Mouse (Mus musculus) brain, adult 2 months (tissue): ENCODE measurements around the gene Hand1.

Experiments
- DNase-seq: peaks from one replicate; pipeline ENCODE4 v3.0.0; 2011; ENCODE audit warnings: low read depth, low spot score

Gene Hand1

DNA sequence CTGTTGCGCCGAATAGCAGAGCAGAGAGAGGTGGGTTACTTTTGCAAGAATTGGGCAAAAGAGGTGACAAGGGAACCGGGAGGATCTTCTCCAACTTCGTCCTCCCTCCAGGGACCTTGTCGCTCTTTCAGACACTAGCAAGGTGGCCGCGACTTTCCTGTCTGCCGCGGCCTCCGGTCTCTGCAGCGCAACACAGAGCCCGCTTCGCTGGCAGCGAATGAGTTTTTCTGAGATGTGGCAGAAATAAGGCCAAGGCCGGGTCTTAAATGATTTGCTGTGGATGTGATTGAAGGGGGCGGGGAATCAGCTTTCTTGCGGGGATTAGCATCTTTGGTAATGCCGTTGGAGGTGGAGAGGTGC, 30.1 kb downstream of the Hand1 start:
- DNase-seq, result peak; percentile 42

DNA sequence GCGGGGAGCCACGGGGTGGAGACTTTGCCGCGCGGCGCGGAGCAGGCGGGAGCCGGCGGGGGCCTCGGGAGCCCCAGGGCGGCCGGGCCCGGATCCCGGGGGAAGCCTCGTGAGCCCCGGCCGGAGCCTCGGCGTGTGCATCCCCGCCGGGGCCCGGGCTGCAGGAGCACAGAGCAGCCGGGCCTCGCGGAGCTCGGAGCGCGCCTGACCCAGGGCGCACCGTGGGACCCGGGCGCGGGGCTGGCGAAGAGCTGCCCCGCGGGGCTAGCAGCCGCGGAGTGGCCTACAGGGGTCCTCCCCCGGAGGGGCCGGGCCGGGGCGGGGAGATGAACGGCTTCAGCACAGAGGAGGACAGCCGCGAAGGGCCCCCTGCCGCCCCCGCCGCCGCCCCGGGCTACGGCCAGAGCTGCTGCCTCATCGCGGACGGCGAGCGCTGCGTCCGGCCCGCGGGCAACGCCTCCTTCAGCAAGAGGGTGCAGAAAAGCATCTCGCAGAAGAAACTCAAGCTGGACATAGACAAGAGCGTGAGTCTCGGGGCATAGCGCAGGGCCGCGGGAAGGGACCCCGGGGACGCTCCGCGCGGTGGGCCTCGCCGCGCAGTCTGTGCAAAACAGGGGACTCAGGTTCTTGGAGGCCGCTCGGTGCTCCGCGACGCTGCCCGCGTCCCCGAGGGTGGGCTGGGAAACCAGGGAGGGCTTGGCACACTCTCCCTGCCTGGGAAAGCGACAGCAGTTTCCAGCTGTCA, 30.7 kb downstream of the Hand1 start:
- peak; percentile 36 for DNase-seq

DNA sequence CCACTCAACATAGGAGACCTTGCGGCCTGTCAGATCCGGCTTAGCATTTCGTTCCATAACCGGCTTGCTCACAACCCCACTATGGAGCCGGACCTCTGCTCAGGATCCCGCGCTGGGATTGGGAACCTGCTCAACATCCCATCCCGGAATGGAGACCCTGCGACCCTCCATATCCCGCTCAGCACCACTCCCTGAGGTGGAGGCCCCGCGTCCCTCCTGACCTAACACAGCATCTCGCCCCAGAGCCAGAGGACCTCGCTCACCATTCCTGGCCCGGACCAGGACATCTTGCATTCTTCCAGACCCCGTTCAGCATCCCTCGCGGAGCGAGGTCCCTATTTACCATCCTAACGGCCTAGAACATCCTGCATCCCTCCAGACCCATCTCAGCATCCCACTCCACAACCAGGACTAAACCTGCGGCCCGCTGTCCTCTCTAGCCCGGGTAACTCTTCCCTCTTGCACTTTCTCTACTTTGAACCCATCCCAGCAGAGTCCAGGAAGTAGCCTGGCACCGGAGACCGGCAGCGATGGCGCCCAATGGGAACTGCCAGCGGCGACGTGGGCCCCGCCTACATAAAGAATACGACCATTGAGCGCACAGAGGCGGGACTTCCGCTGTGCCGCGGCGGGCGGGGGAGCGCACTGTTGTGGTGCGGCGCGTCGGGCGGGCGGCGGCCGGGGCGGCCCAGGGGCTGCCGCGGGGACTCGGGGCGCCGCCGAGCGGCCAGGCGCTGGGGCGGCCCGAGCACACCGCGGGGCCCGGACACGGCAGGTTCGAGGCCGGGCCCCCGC, 31.4 kb downstream of the Hand1 start, which contains the start of gene Sap30l:
Gene Sap30l, plus strand, starts transcription at position 667 of the 795 bp plus-strand sequence.
- DNase-seq, result peak; percentile 97

GRCm38 (mm10) chr11:57800266-57800951, 32.2 kb downstream of the Hand1 start:
- no peak for DNase-seq

DNA sequence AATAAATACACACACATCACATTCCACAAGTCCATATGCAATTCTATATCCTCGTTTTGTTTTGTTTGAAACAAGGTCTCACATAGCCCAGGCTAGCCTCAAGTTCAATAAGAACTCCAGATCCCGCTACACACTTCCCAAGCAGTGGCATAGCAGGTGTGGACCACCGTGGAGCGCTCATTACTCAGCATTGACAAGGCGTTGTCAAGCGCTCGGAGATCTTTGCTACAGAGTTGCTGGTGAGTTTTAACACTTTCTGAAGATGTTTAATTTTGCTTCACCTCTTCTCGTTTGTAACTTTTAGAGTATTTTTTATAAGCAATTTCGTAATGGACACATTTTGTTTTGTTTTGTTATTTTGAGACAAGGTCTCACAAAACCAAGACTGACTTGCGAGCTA, 33.2 kb downstream of the Hand1 start:
- no peak for DNase-seq

- no peak for DNase-seq
Measured at GRCm38 (mm10) chr11:57797828-57798227, 34.8 kb downstream of the Hand1 start.

DNA sequence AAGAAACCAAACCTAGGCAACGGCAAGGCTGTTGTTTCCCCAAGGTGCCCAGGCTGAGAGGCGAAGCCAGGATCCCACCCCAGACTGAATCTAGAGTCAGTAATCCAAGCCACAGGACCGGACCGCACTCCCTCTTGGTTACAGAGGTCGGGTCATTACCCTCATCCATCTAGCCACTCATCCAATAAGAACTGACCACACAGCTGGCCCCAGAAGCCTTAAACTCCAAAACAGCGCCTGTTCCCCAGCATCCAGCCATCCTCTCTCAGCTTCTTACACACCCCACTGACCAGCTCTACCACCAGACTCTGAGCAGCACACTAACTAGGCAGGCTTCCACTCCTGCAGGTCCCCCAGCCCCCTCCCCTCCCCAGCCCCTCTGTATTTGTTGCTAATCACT, 37.5 kb downstream of the Hand1 start:
- no peak for DNase-seq

DNA sequence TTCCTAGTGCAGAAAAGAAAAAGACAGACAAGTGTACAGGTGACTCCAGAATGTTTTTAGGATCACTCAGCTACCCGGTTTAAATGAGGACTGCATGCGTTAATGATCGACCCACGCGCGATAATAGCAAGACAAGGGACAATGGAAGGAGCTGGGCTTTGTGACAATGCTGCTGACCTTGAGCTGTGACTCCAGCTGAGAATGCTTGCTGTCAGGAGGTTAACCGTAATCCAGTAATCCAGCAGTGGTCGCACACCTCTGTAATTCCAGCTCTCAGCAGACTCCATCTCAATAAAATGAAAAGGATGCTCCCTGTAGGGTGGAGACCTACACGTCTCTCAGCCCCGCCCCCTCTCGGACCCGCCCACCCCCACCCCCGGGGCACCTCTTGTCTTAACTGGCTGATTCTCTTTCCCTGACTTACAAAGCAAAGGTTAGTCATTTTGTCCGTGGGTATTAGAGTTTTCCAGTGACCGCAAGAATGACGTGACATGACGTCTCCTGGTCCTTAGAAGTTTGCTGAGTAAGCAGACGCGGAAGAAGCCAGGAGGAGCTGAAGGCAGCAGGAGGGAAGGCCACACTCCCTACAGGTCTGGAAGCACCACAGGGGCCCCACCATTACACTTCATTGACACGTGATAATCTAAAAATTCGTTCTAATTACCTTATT, 41.6 kb downstream of the Hand1 start:
- DNase-seq, result no peak

- peak; percentile 57 for DNase-seq
Measured at GRCm38 (mm10) chr11:57787913-57788312, 44.7 kb downstream of the Hand1 start.

GRCm38 (mm10) chr11:57786616-57787418, 45.8 kb downstream of the Hand1 start:
- peak; percentile 72 for DNase-seq

- no peak for DNase-seq
Measured at GRCm38 (mm10) chr11:57779824-57780223, 52.8 kb downstream of the Hand1 start.
